Mouse (Mus musculus) adrenal gland, postnatal 4 days (tissue): ENCODE results near the gene Dynlt1c. TPM values are rescaled to one million over a fixed set of nuclear protein-coding genes. Genes with fewer than 3 reads are reported as not detected.
A peak's percentile ranks its signal among the peaks of the same experiment; 100 is the strongest.
"Not testable (repeated sequence)": the region's sequence is repeated elsewhere in the genome, so short reads cannot be mapped to it uniquely, and the experiment has no call there.

ENCODE experiments used
- DNase-seq, 2 experiments: peaks; one replicate each; pipeline ENCODE4 v3.0.0; 2021 to 2022; ENCODE audit warnings: low spot score in 2 of 2, mixed read lengths in 2 of 2
- total RNA-seq, 2 experiments: library from RNA; stranded (reverse); gene quantifications; 2 replicates each; pipeline ENCODE4 v1.2.3; 2021

Dynlt1c gene
- total RNA-seq, 2 experiments from 2014 or later, result 29.7 to 30.9 TPM

- not testable (repeated sequence) for DNase-seq
Measured at GRCm38 (mm10) chr17:6650904-6651565, 49.6 kb downstream of the Dynlt1c start.

- not testable (repeated sequence) for DNase-seq
Measured at GRCm38 (mm10) chr17:6653341-6653946, 52.0 kb downstream of the Dynlt1c start.

- DNase-seq, result not testable (repeated sequence)
Measured at GRCm38 (mm10) chr17:6655087-6655511, 53.6 kb downstream of the Dynlt1c start.

DNA sequence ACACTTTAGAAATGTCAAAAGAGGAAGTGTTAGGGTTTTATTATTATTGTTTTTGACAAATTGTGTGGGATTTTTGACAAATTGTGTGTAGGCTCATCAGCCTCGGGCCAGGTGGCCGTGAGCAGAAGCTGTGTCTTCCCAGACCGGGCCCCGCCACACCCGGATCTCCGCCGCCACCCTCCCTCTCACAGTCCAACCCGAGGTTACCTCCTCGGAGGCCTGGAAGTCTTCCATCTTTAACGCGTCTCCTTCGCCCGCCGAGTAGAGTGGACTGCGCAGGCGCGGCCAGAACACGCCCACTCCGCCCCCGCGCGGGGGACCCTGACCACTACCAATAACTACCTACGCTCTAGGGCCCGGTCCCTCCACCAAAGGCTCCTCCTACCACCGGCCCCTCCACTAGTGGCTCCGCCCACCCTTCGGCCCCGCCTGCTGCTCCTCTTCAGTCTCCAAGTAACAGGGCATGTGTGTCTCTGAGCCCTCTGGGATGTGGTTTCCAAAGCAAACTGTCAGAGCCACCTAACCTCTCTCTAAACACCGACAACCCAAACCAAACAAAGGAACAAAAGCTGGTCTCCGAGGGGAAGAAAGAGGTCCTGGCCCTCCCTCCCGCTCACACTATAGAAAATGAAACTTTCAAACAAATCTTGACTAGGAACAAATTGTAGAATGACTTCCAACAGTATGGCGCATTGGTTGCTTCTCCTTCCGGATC lies 54.3 kb downstream of the Dynlt1c start, which contains the start of gene Dynlt1f:
Dynlt1f (minus strand) TSS at position 334 of the 715 bp plus-strand sequence.
- DNase-seq, result peak in 1 of 2 experiments; percentile 56

GRCm38 (mm10) chr17:6656471-6656870 lies 55.0 kb downstream of the Dynlt1c start:
- not testable (repeated sequence) for DNase-seq

GRCm38 (mm10) chr17:6658801-6659200 lies 57.3 kb downstream of the Dynlt1c start, which contains the start of gene Sytl3:
Gene Sytl3, plus strand, starts transcription at chr17:6659093.
- DNase-seq, result not testable (repeated sequence)

Other genes starting within 250 kb of the Dynlt1c start
- 100 to 1,000 TPM; 231 to 233 TPM for gene Dynlt1b, start 171.6 kb upstream of the Dynlt1c start, total RNA-seq
- 100 to 1,000 TPM; 215 to 228 TPM for gene Dynlt1f, start 54.2 kb downstream of the Dynlt1c start, total RNA-seq
- under 1 TPM; 0.68 to 0.73 TPM for gene Sytl3, start 57.4 kb downstream of the Dynlt1c start, total RNA-seq
- 10 to 100 TPM; 23.7 to 60.5 TPM for gene Ezr, start 181.1 kb downstream of the Dynlt1c start, total RNA-seq